Mouse (Mus musculus) MEL (cell line): ENCODE measurements around the gene Egfl8. TPM values are rescaled to one million over a fixed set of nuclear protein-coding genes. Genes with fewer than 3 reads are reported as not detected.

Source experiments
- DNase-seq: peaks from one replicate; pipeline ENCODE4 v3.0.0; 2011; ENCODE audit warnings: low read depth, low spot score
- H3K27ac ChIP-seq: 2 replicates; pipeline ENCODE4 v1.5.1; 2012; ENCODE audit warnings: low read depth, mild to moderate bottlenecking, control low read depth, low read length, moderate library complexity; ENCODE audit not compliant: control insufficient read depth
- H3K27me3 ChIP-seq, 2 experiments: fragments of 150-350 bp in 1 of 2; sonication (generic) in 1 of 2; 2 replicates each; pipeline ENCODE4 v1.6.1; 2012; ENCODE audit warnings: low read length in 2 of 2, mild to moderate bottlenecking in 2 of 2, improper control_type of control experiment in 1 of 2, moderate library complexity in 1 of 2; ENCODE audit not compliant: insufficient read depth in 2 of 2, control insufficient read depth in 1 of 2
- H3K36me3 ChIP-seq, 2 experiments: 2 replicates each; pipeline ENCODE4 v1.6.1; 2012 to 2014; ENCODE audit warnings: low read length in 2 of 2, improper control_type of control experiment in 1 of 2, inconsistent platforms in 1 of 2, mild to moderate bottlenecking in 1 of 2; ENCODE audit not compliant: insufficient read depth in 2 of 2, control insufficient read depth in 1 of 2
- H3K4me1 ChIP-seq, 2 experiments: fragments of 150-350 bp in 1 of 2; sonication (generic) in 1 of 2; 2 replicates each; pipeline ENCODE4 v1.6.1; 2012; ENCODE audit warnings: low read length in 2 of 2, improper control_type of control experiment in 1 of 2, mild to moderate bottlenecking in 1 of 2; ENCODE audit not compliant: insufficient read depth in 2 of 2, control insufficient read depth in 1 of 2
- H3K4me3 ChIP-seq, 2 experiments: fragments of 150-350 bp in 1 of 2; sonication (generic) in 1 of 2; 2 replicates each; pipeline ENCODE4 v1.5.1; 2012; ENCODE audit warnings: low read depth in 2 of 2, low read length in 2 of 2, mild to moderate bottlenecking in 2 of 2, moderate library complexity in 2 of 2, control low read depth in 1 of 2, improper control_type of control experiment in 1 of 2; ENCODE audit not compliant: control insufficient read depth in 1 of 2, insufficient read depth in 1 of 2
- H3K79me2 ChIP-seq: 2 replicates; pipeline ENCODE4 v1.6.1; 2012; ENCODE audit warnings: mild to moderate bottlenecking, low read length, moderate library complexity; ENCODE audit not compliant: control insufficient read depth, poor library complexity, insufficient read depth
- H3K9ac ChIP-seq: 2 replicates; pipeline ENCODE4 v1.6.1; 2012; ENCODE audit warnings: low read depth, mild to moderate bottlenecking, control low read depth, low read length, moderate library complexity; ENCODE audit not compliant: control insufficient read depth, poor library complexity, severe bottlenecking
- H3K9me3 ChIP-seq: fragments of 150-350 bp; sonication (generic); replicated peaks from 2 replicates; pipeline ENCODE4 v1.6.1; 2012; ENCODE audit warnings: mild to moderate bottlenecking, low read length, improper control_type of control experiment, moderate library complexity; ENCODE audit not compliant: insufficient read depth
- CHD1 ChIP-seq: IDR thresholded peaks from 2 replicates; pipeline ENCODE4 v1.6.1; 2012; ENCODE audit warnings: low read depth, mild to moderate bottlenecking, inconsistent platforms, low read length, improper control_type of control experiment
- CHD2 ChIP-seq: IDR thresholded peaks from 2 replicates; pipeline ENCODE4 v1.6.1; 2011; ENCODE audit warnings: low read length, improper control_type of control experiment
- ELF1 ChIP-seq: IDR thresholded peaks from 2 replicates; pipeline ENCODE4 v1.6.1; 2014; ENCODE audit warnings: low read depth, mild to moderate bottlenecking, inconsistent platforms, low read length, improper control_type of control experiment, moderate library complexity
- ETS1 ChIP-seq: IDR thresholded peaks from 2 replicates; pipeline ENCODE4 v1.6.1; 2012; ENCODE audit warnings: low read depth, mild to moderate bottlenecking, inconsistent platforms, low read length, improper control_type of control experiment, moderate library complexity
- GABPA ChIP-seq: IDR thresholded peaks from 2 replicates; pipeline ENCODE4 v1.6.1; 2012; ENCODE audit warnings: low read depth, mild to moderate bottlenecking, inconsistent platforms, low read length, improper control_type of control experiment, moderate library complexity
- GATA1 ChIP-seq: IDR thresholded peaks from 2 replicates; pipeline ENCODE4 v1.6.1; 2011; ENCODE audit warnings: low read depth, low read length, improper control_type of control experiment
- JUND ChIP-seq: IDR thresholded peaks from 2 replicates; pipeline ENCODE4 v1.6.1; 2011; ENCODE audit warnings: low read depth, mild to moderate bottlenecking, improper control_type of control experiment, low read length
- NELFE ChIP-seq: IDR thresholded peaks from 2 replicates; pipeline ENCODE4 v1.6.1; 2011; ENCODE audit warnings: low read depth, low read length, improper control_type of control experiment
- NRF1 ChIP-seq: IDR thresholded peaks from 2 replicates; pipeline ENCODE4 v1.6.1; 2014; ENCODE audit warnings: low read depth, mild to moderate bottlenecking, inconsistent platforms, low read length, improper control_type of control experiment, moderate library complexity; ENCODE audit not compliant: poor library complexity, insufficient read depth, severe bottlenecking
- POLR2A ChIP-seq, 2 experiments: IDR thresholded peaks; 2 replicates each; pipeline ENCODE4 v1.6.1; 2011 to 2012; ENCODE audit warnings: low read length in 2 of 2, mild to moderate bottlenecking in 2 of 2, control low read depth in 1 of 2, improper control_type of control experiment in 1 of 2, low read depth in 1 of 2, moderate library complexity in 1 of 2; ENCODE audit not compliant: control insufficient read depth in 1 of 2, insufficient read depth in 1 of 2, poor library complexity in 1 of 2
- POLR2AphosphoS2 ChIP-seq: IDR thresholded peaks from 2 replicates; pipeline ENCODE4 v1.6.1; 2011; ENCODE audit warnings: low read length, improper control_type of control experiment
- POLR2AphosphoS5 ChIP-seq: IDR thresholded peaks from 2 replicates; pipeline ENCODE4 v1.6.1; 2012; ENCODE audit warnings: low read depth, borderline replicate concordance, mild to moderate bottlenecking, inconsistent platforms, low read length, moderate library complexity, mixed read lengths
- RAD21 ChIP-seq: IDR thresholded peaks from 2 replicates; pipeline ENCODE4 v1.6.1; 2011; ENCODE audit warnings: mild to moderate bottlenecking, low read depth, low read length, improper control_type of control experiment
- TBP ChIP-seq: IDR thresholded peaks from 2 replicates; pipeline ENCODE4 v1.8.0; 2011; ENCODE audit warnings: low read depth, low read length, improper control_type of control experiment
- TCF12 ChIP-seq: IDR thresholded peaks from 2 replicates; pipeline ENCODE4 v1.6.1; 2014; ENCODE audit warnings: low read depth, mild to moderate bottlenecking, inconsistent platforms, low read length, improper control_type of control experiment, moderate library complexity
- USF1 ChIP-seq: IDR thresholded peaks from 2 replicates; pipeline ENCODE4 v1.6.1; 2014; ENCODE audit warnings: low read depth, mild to moderate bottlenecking, inconsistent platforms, low read length, improper control_type of control experiment, moderate library complexity
- ZKSCAN1 ChIP-seq: IDR thresholded peaks from 2 replicates; pipeline ENCODE4 v1.6.1; 2012; ENCODE audit warnings: low read depth, mild to moderate bottlenecking, inconsistent platforms, low read length, improper control_type of control experiment, moderate library complexity
- polyA plus RNA-seq, 2 experiments: library from polyadenylated mRNA; stranded (reverse) in 1 of 2; unstranded in 1 of 2; fragments of >175 nt in 1 of 2; fragments of >200 nt in 1 of 2; gene quantifications; 2 replicates each; pipeline versions ENCODE4 v1.2.1 to v1.2.4; 2012; ENCODE audit warnings: low replicate concordance in 2 of 2, low read depth in 1 of 2; ENCODE audit not compliant: insufficient read length in 2 of 2, insufficient read depth in 1 of 2, missing spikeins in 1 of 2
- total RNA-seq: library from RNA; depleted of rRNA; stranded (reverse); fragments of 300-350 nt; gene quantifications from 2 replicates; pipeline ENCODE4 v1.2.3, GENCODE M21; 2012

Gene Egfl8
- total and polyA plus RNA-seq, 3 experiments: 0.89 to 1.6 TPM; not detected in 1

DNA sequence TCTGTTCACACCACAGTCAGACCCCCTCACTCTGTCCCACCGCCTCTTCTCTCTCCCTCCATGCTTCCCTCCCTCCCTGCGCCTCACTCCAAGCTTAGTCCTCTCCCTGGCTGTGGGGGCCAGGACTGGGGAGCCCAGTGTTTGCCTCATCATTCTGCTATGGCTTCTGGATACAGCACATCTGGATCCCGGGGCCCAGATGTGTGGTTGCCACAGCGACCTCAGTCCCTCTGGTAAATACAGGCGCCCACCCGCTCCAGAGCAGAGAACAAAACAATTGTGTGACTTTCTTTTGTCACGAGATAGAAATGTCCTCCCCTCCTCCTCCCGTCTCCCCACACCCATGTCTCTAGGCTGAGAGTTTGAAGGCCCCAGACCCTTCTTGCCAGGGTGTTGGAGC is 40.9 kb upstream of the Egfl8 start:
- no peaks in the 10 kb centered on the region for H3K27me3 ChIP-seq
- no peak for DNase-seq
- no peak overlapping the region for H3K4me3 ChIP-seq
- H3K4me1 ChIP-seq: peaks cover 0 to 18% of the 10 kb centered on the region in 2 experiments; a peak in 3 of 4 replicates
- no peak overlapping the region for H3K27ac ChIP-seq
- H3K9ac ChIP-seq: no peak overlapping the region
- no peaks in the 10 kb centered on the region for H3K9me3 ChIP-seq
- TF ChIP-seq GATA1: no peak
- TF ChIP-seq USF1: no peak
- TF ChIP-seq JUND: no peak
- no peak for TF ChIP-seq POLR2AphosphoS5
- TF ChIP-seq GABPA: no peak
- no peak for TF ChIP-seq ZKSCAN1
- TF ChIP-seq POLR2AphosphoS2: no peak
- TF ChIP-seq CHD2: no peak
- TF ChIP-seq NELFE: no peak
- no peak for TF ChIP-seq NRF1
- no peak for TF ChIP-seq ETS1
- no peak for TF ChIP-seq RAD21
- no peak for TF ChIP-seq TCF12
- no peak for TF ChIP-seq TBP
- TF ChIP-seq CHD1: no peak
- H3K36me3 ChIP-seq: peaks cover 0 to 3% of the 10 kb centered on the region in 2 experiments; a peak in 1 of 4 replicates
- no peaks in the 10 kb centered on the region for H3K79me2 ChIP-seq

DNA sequence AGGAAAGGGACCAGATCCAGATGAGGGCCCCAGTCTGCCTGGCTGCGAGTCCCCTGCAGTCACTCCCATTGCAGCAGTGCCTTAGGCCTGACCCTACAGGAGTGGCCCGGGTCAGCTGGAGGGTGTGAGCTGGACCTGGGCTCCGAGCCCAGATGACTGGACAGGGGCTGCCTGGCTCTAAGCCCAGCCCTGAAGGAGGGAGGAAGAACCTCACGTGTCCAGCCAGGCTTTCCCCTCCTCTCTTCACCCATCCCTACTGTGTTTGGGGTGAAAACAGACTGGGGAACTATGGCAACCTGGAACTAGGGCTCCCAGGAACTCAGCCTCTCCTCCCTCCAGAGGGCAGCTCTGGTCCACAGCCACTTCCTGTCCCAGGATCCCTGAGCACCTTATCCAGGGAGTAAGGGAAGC is 39.8 kb upstream of the Egfl8 start:
- DNase-seq: no peak
- no peak overlapping the region for H3K27ac ChIP-seq
- H3K4me1 ChIP-seq: peaks cover 0 to 14% of the 10 kb centered on the region in 2 experiments; a peak in 3 of 4 replicates
- H3K4me3 ChIP-seq: no peak overlapping the region
- no peaks in the 10 kb centered on the region; a peak in 1 of 4 replicates for H3K36me3 ChIP-seq
- no peak for TF ChIP-seq ELF1
- peak in 1 of 2 experiments; percentile 9; a peak in 1 of 4 replicates for TF ChIP-seq POLR2A (IDR thresholded peaks at IDR 0.05; ENCODE audit: control insufficient read depth in 1 of 2, insufficient read depth in 1 of 2, low read depth in 1 of 2, low read length in 2 of 2, poor library complexity in 1 of 2)
- no peak overlapping the region for H3K9ac ChIP-seq
- no peaks in the 10 kb centered on the region for H3K9me3 ChIP-seq
- no peaks in the 10 kb centered on the region for H3K27me3 ChIP-seq
- no peaks in the 10 kb centered on the region for H3K79me2 ChIP-seq

DNA sequence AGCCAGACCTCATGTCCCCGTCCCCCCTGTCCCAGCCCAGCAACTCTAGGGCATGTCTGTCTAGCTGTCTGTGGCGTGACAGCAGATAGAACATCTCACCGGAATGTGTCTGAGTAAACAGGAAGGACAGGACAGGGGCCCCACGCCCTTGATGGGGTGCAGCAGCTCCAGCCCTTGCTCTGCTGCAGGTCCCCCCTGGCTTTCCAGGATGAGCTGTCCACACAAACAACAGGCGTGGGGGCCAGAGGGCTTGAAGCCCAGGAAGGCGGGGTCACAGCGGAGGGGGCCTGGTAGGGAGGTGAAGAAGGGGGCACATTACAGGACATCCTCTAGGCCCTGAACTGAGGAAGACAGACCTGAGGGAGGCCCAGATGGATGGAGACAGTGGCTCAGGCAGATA is 39.4 kb upstream of the Egfl8 start:
- Histone ChIP-seq H3K9ac (no peak overlapping the region), H3K36me3 (no peaks in the 10 kb centered on the region; a peak in 1 of 4 replicates)

More for the DNA sequence above, 39.4 kb upstream of the Egfl8 start:
- H3K79me2 ChIP-seq: no peaks in the 10 kb centered on the region
- TF ChIP-seq ETS1: no peak
- H3K9me3 ChIP-seq: no peaks in the 10 kb centered on the region
- no peak for DNase-seq
- H3K4me1 ChIP-seq: peaks cover 0 to 11% of the 10 kb centered on the region in 2 experiments; a peak in 2 of 4 replicates
- no peak overlapping the region for H3K27ac ChIP-seq
- H3K4me3 ChIP-seq: no peak overlapping the region
- no peaks in the 10 kb centered on the region for H3K27me3 ChIP-seq
